Mouse (Mus musculus) stomach, postnatal 0 days (tissue): ENCODE measurements around the gene Ints7. TPM values are rescaled to one million over a fixed set of nuclear protein-coding genes. Genes with fewer than 3 reads are reported as not detected.

Source experiments
- ATAC-seq: fragments of 200-750 bp; cut with Nextera tagmentation; 2 replicates; pipeline ENCODE4 v1.8.0; 2017; ENCODE audit not compliant: low FRiP score, low TSS enrichment
- DNase-seq: peaks from one replicate; pipeline ENCODE4 v3.0.0-alpha.2; 2016; ENCODE audit warnings: low spot score
- H3K27ac ChIP-seq: fragments of 300-500 bp; sonication (generic); replicated peaks from 2 replicates; pipeline ENCODE4 v1.5.1; 2014; ENCODE audit warnings: mild to moderate bottlenecking, control low read depth
- H3K27me3 ChIP-seq: fragments of 300-500 bp; sonication (generic); 2 replicates; pipeline ENCODE4 v1.6.1; 2014; ENCODE audit warnings: low read length; ENCODE audit not compliant: control insufficient read depth, insufficient read depth
- H3K36me3 ChIP-seq: fragments of 300-500 bp; sonication (generic); 2 replicates; pipeline ENCODE4 v1.6.1; 2014; ENCODE audit warnings: low read length, mixed read lengths; ENCODE audit not compliant: control insufficient read depth, insufficient read depth
- H3K4me1 ChIP-seq: fragments of 300-500 bp; sonication (generic); replicated peaks from 2 replicates; pipeline ENCODE4 v1.6.1; 2014; ENCODE audit warnings: antibody characterized with exemption; ENCODE audit not compliant: control insufficient read depth, insufficient read depth
- H3K4me2 ChIP-seq: fragments of 300-500 bp; sonication (generic); replicated peaks from 2 replicates; pipeline ENCODE4 v1.6.1; 2014; ENCODE audit warnings: low read depth, mild to moderate bottlenecking, control low read depth, moderate library complexity
- H3K4me3 ChIP-seq: fragments of 300-500 bp; sonication (generic); 2 replicates; pipeline ENCODE4 v1.5.1; 2014; ENCODE audit warnings: low read depth, low read length, control low read depth
- H3K9ac ChIP-seq: fragments of 300-500 bp; sonication (generic); 2 replicates; pipeline ENCODE4 v1.6.1; 2014; ENCODE audit warnings: mild to moderate bottlenecking, low read length, control low read depth, mixed read lengths
- H3K9me3 ChIP-seq: fragments of 300-500 bp; sonication (generic); 2 replicates; pipeline ENCODE4 v1.6.1; 2016; ENCODE audit warnings: low read length; ENCODE audit not compliant: control insufficient read depth
- CTCF ChIP-seq: IDR thresholded peaks from 2 replicates; pipeline ENCODE4 v1.5.1; 2016; ENCODE audit warnings: antibody characterized with exemption, low read depth, mild to moderate bottlenecking, moderate library complexity
- EP300 ChIP-seq: optimal IDR thresholded peaks from 2 replicates; pipeline ENCODE3; 2016; ENCODE audit warnings: antibody characterized with exemption
- WGBS: fragments of 180-500 bp; shearing (Covaris S2); extraction: QIAGEN DNeasy Blood & Tissue Kit; methylation state at CpG from one replicate; pipeline ENCODE4 v1.1.7; 2014; 5-methylcytosine and 5-hydroxymethylcytosine counted together
- polyA plus RNA-seq: library from polyadenylated mRNA; unstranded; fragments of >200 nt; fragmentation: Nextera tagmentation; extraction: Ambion mirVana; gene quantifications from 2 replicates; pipeline ENCODE4 v1.2.1, GENCODE M21; 2015

The Ints7 gene
- polyA plus RNA-seq, 1 experiment from 2014 or later, result 15.1 TPM

- Histone ChIP-seq H3K9ac (no peak overlapping the region), H3K27ac (no peak overlapping the region), H3K27me3 (no peaks in the 10 kb centered on the region), H3K4me2 (no peak overlapping the region), H3K4me3 (no peak overlapping the region), H3K4me1 (no peaks in the 10 kb centered on the region), H3K9me3 (no peaks in the 10 kb centered on the region), H3K36me3 (no peaks in the 10 kb centered on the region)
- 73% methylated on average over 3 of the region's 3 CpGs for WGBS
- ATAC-seq, result no peak
- no peak for DNase-seq
- TF ChIP-seq EP300 (no peak), CTCF (no peak)
Measured at GRCm38 (mm10) chr1:191639200-191639807, 63.9 kb downstream of the Ints7 start.

GRCm38 (mm10) chr1:191640146-191640545, 64.7 kb downstream of the Ints7 start:
- Histone ChIP-seq H3K27me3 (no peaks in the 10 kb centered on the region), H3K9ac (no peak overlapping the region), H3K4me2 (no peak overlapping the region), H3K36me3 (no peaks in the 10 kb centered on the region), H3K4me1 (no peaks in the 10 kb centered on the region), H3K4me3 (no peak overlapping the region), H3K9me3 (no peaks in the 10 kb centered on the region), H3K27ac (no peak overlapping the region)
- DNase-seq, result no peak
- 53% methylated on average over 2 of the region's 2 CpGs for WGBS
- TF ChIP-seq CTCF (no peak), EP300 (no peak)
- ATAC-seq, result peak; percentile 82

GRCm38 (mm10) chr1:191640848-191641247, 65.4 kb downstream of the Ints7 start:
- H3K4me3 ChIP-seq, result no peak overlapping the region
- 73% methylated on average over 3 of the region's 3 CpGs for WGBS
- no peak overlapping the region for H3K9ac ChIP-seq
- H3K4me1 ChIP-seq, result no peaks in the 10 kb centered on the region
- DNase-seq (no peak), ATAC-seq (no peak)
- no peaks in the 10 kb centered on the region for H3K36me3 ChIP-seq
- H3K27me3 ChIP-seq, result no peaks in the 10 kb centered on the region
- TF ChIP-seq CTCF (no peak), EP300 (no peak)
- no peak overlapping the region for H3K4me2 ChIP-seq
- H3K9me3 ChIP-seq, result no peaks in the 10 kb centered on the region
- no peak overlapping the region for H3K27ac ChIP-seq

DNA sequence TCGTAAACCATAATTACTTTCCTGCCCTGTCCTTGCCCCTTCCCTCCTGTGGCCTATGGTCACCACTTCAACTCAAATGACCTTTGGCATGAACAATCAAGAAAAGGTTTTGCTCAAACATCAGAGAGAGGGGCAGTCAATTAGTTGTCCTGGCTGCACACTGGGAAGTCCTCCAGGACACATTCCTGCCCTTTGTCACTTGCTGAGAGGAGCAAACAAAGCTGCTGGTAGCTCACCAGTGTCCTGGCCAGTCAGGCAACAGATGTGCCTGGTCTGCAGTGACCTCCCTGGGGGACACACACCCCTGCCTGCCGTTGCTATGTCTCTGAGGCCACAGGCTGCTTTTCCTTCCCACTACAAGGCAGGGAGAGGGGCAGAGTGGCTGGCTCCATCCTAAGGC, 66.0 kb downstream of the Ints7 start:
- no peak for ATAC-seq

GRCm38 (mm10) chr1:191642903-191643302, 67.5 kb downstream of the Ints7 start:
- ATAC-seq (no peak), DNase-seq (no peak)
- Histone ChIP-seq H3K9ac (no peak overlapping the region), H3K4me2 (no peak overlapping the region), H3K27ac (no peak overlapping the region), H3K9me3 (no peaks in the 10 kb centered on the region), H3K36me3 (no peaks in the 10 kb centered on the region), H3K4me3 (no peak overlapping the region), H3K27me3 (no peaks in the 10 kb centered on the region), H3K4me1 (peaks cover 3% of the 10 kb centered on the region; the same call in 1 of the 2 replicates)
- WGBS, result 66% methylated on average over 4 of the region's 4 CpGs
- TF ChIP-seq CTCF (no peak), EP300 (no peak)

More for the DNA sequence above, 66.0 kb downstream of the Ints7 start:
- Histone ChIP-seq H3K4me1 (peaks cover 3% of the 10 kb centered on the region; the same call in 1 of the 2 replicates), H3K4me3 (no peak overlapping the region), H3K36me3 (no peaks in the 10 kb centered on the region), H3K27ac (no peak overlapping the region), H3K9me3 (no peaks in the 10 kb centered on the region), H3K4me2 (no peak overlapping the region), H3K9ac (no peak overlapping the region), H3K27me3 (no peaks in the 10 kb centered on the region)
- no peak for DNase-seq
- TF ChIP-seq EP300 (no peak), CTCF (no peak)
- 33% methylated on average over 2 of the region's 2 CpGs for WGBS

- Histone ChIP-seq H3K4me3 (no peak overlapping the region), H3K4me2 (no peak overlapping the region), H3K9ac (no peak overlapping the region), H3K27me3 (no peaks in the 10 kb centered on the region), H3K4me1 (peaks cover 3% of the 10 kb centered on the region; the same call in 1 of the 2 replicates), H3K36me3 (no peaks in the 10 kb centered on the region), H3K27ac (peak overlapping the region; percentile 53; the same call in 1 of the 2 replicates), H3K9me3 (no peaks in the 10 kb centered on the region)
- 38% methylated on average over 8 of the region's 8 CpGs for WGBS
- TF ChIP-seq EP300, result no peak
- TF ChIP-seq CTCF, result peak; percentile 22
- ATAC-seq, result peak; percentile 97
- peak; percentile 68 for DNase-seq
Measured at GRCm38 (mm10) chr1:191645921-191646320, 70.5 kb downstream of the Ints7 start.
